Mouse (Mus musculus) monocyte, adult 5-6 weeks (primary cell): ENCODE measurements around the gene Gm17416. TPM values are rescaled to one million over a fixed set of nuclear protein-coding genes. Genes with fewer than 3 reads are reported as not detected.

ENCODE experiments used
- ATAC-seq: fragments of 153-309, 156-312 bp; replicated peaks from 2 replicates; pipeline ENCODE4 v1.8.0; 2017; ENCODE audit warnings: mild to moderate bottlenecking; ENCODE audit not compliant: low TSS enrichment, insufficient number of reproducible peaks, severe bottlenecking, poor library complexity, low FRiP score
- total RNA-seq: library from RNA; stranded (forward); fragments of 200-1000, 200-491, 200-594 nt; gene quantifications from 3 replicates; pipeline ENCODE4 v1.2.3, GENCODE M21; 2017

Gene Gm17416
- total RNA-seq: not detected in 3 replicates

DNA sequence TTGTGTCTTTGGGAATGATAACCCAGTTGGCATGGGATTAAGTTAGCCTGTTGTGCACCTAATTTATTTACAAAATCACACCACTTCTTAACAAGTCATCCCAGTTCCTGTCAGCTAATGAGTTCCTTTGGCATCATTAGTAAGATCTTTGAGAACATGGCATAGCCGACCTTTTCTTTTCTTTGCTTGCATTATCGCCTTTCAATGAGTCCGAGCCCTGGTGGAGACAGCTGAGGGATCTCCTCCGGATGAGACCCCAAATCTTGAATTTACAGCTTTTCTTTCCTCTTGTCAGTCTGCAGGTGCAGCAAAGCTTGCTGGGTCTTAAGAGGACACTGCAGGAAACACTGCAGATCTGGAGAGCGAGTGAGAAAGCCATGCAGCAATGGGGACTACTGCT lies at the start of gene Gm17416:
Gene Gm17416, plus strand, starts transcription at position 301 of the 400 bp plus-strand sequence.
- ATAC-seq: no peak

DNA sequence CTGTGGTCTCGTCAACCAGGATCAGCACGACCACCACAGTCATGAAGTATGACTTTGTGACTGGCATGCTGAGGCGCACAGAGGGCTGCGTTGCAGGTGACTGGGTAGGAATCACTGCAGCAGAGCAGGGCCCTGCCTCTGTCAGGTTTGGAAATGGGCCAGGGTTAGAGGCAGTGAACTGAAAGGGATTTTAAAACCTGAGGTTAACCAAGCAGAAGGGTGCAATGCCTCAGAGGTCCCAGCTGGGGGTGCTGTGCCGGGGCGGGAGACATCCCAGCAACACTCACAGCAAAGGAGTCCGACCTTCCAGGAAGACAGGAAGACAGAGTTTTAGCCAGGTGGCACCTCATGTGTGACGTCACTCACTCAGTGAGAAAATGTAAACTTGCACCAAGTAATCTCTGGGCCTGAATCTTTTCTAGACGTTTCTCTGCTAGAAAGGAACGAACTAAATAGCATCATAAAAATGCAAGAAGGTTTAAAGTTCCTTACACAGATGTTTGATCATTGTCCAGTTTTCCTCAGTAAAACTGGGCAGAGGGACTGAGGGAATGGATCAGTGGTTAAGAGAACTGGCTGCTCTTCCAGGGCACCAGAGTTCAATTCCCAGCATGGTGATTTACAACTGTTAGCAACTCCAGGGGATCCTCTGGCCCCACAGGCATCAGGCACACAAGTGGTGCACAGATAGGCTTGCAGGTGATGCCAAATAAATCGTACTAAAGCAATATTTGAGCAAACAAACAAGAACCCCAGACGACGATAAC lies 29.0 kb upstream of the Gm17416 start, which contains the start of gene Defb29:
Gene Defb29, minus strand, starts transcription at position 155 of the 767 bp plus-strand sequence.
- no peak for ATAC-seq

DNA sequence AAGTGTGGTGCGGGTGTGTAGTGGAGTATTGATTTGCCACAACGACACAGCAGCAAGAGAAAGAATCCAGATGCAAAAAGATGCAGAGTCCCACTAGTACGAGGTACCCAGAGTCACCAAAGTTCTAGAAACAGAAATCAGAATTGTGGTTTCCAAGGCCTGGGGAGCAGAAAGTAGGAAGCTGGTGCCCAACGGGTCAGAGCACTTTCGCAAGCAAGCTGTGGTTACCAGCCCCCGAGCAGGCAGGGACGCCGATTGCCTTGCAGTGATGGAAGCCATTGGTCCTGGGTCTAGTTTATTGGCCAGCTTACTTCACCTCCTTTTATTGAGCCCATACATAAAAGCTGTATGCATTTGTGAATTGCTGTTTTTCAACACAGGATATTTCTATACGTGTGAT lies 27.2 kb upstream of the Gm17416 start:
- ATAC-seq: no peak

DNA sequence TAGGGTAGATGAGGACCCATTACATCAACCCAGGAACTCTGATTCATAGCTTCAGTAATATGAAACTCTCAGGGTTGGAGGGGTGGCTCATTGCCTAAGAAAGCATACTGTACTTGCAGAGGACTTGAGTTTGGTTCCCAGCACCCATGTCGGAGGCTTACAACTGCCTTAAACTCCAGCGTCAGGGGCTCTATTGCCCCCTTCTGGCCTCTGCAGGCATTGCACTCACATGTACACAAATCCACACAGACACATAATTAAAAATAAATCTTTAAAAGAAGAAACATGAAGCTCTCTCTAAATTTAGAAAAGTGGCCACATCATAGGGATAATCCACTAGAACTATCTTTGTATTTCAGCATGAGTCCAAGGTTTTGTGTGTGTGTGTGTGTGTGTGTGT lies 26.2 kb upstream of the Gm17416 start:
- no peak for ATAC-seq

DNA sequence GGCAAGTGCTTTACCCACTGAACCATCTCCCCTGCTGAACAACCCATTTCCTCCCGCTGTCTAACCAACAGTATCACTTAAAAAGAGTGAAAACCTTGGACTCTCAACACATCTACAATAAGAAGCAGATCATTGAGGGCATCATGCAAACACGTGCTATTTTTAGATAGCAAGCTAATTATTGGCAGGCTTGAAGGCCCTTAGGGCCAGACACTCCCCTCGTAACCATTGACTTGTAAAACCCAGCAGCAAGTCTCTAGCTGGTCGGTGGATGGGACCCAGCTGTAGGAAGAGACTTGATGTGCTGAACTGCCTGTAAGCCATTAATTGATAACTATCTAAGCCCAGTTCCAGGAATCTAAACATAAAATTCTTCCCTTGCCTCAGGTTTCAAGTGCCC lies 25.7 kb upstream of the Gm17416 start:
- ATAC-seq: no peak

DNA sequence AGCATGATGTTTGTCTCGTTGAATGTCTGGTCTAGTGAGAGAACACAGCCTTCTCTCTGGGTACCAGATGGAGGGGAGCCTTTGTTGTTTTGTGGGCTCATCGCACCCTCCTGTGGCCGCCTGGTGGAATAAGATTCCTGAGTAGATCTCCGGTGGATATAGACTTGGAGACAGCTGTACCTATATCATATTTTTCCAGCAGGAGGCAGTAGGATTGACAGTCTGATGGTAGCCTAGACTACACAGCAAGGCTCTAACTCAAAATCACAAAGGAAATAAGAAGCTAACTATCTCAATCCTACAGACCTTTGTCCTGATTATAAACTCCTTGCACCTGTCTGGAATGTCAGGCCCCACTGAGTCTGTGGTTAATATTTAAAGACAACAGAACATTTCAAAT lies 24.4 kb upstream of the Gm17416 start:
- no peak for ATAC-seq

DNA sequence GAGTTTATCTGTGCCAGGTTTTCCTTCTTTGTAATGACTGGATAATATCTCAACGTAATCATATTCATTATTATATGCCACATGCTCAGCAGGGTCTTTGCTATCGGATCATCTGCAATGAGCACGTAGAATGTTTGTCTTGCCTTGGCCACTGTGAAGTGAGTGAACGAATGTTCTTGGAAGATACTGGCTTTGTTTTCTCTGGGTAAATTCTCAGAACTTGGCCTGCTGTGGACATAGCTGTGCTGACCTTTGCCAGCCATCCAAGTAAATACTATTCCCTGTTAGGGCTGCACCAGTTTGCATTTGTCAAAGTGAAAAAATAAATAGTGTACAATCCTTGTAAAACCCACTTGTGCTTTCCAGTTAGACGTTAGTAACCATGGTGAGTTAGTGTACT lies 21.0 kb upstream of the Gm17416 start:
- no peak for ATAC-seq

DNA sequence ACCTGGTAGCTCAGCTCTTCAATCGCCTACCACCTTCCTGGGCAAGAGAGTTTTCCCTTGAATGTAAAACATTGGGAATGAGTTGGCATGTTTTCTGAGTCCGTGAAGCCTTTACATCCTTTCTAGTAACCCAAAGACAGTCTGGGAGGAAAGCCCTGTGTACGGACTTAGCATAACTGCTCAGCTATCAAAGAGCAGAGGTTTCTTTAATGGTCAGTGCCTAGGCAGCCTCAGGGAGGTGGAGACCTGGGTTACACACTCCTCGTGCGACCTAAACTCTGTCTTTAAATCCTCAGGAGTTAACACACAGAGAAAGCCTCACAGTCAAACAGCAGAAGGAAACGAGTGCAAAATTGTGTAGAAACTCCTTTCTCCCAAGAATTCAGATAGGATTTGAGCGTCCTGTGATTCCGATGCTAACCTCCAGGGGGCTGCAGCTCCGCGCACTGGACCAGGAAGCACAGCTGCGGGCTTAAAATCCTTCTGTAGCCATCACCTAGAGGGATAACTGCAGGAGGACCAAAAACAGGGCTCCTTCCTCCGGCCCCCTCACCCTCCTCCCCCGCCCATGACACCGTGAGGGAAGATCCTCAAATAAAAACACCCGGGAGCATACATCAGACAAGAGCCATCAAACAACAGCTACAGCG lies 15.2 kb upstream of the Gm17416 start:
- no peak for ATAC-seq

DNA sequence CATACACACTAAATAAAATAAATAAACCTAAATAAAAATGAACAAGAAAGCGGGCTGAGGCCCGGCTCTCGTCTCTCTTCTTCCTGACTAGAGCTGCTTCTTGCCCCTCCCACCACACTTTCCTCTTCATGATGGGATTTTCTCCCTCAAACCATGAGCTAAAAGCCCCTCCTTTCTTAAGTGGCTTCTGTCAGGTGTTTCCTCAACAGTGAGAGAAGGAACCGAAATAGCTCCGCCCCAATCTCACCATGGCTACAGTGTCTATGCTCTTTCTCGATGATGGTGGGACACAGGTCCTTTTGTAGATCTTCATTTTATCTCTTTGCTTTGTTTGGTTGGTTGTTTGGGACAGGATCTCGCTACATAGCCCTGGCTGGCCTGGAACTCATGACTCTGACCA lies 12.5 kb upstream of the Gm17416 start:
- no peak for ATAC-seq

DNA sequence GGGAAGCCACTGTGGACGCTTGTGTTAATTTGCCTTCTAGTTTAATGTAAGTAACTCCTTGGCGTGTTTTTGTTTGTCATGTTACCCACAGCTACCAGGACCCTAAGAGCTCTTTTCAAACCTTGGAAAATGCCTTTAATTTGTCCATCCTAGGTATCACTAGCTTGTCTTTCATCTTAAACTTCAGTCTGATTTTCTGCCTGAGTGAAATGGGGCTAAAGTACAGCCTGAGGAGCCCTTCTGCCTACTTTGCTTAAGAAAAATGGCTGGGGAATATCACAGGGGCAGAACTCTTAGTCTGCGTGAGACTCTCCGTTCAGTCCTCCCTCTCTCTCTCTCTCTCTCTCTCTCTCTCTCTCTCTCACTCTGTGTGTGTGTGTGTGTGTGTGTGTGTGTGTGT lies 743 bp downstream of the Gm17416 start:
- ATAC-seq: no peak

DNA sequence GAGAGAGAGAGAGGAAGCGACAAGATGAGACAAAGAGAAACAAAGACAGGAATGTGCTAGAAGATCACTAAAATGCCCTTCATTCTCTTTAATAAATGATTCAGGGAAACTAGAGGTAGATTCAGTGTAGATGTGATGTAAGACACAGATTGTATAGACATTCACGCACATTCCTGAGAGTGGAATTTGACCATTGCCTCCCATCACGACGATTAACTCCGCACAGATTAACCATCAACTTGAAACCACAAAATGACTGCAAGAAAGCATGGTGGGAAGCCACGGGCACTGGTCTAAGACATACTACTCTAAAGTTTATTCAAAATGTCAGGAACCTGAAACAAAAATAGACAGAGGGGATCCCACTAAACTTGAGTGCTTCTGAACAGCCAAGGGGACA lies 1.2 kb downstream of the Gm17416 start:
- no peak for ATAC-seq

DNA sequence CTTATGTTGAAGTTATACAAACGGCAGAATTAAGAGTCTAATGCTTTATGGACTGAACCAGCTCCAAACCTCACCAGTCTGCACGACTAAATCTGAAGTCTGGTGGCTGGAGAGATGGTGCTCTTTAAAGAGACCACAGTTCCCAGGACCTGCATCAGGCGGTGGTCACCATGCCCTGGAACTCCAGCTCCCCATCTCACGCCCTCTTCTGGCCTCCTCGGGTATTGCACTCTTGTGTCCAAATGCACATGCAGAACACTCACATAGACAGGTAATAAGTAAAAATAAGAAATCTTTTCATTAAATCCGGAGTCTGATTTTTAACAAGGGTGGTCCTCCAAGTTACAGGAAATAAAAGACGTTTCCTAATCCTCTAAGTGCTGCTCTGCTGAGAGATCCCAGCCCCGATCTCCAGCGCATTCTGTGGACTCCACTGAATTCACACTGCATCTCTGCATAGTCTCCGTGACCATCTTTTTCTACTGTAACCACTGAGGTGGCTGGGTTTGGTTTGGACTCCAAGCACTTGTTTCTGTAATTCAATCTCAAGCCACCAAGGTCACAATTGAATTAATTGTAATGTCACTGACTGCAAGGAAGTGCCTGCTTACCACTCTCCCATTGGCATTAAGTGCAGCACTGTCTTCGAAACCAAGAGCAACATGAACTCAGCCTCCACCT lies 3.1 kb downstream of the Gm17416 start, which contains the start of gene Defb21:
Gene Defb21, plus strand, starts transcription at position 631 of the 681 bp plus-strand sequence.
- no peak for ATAC-seq

DNA sequence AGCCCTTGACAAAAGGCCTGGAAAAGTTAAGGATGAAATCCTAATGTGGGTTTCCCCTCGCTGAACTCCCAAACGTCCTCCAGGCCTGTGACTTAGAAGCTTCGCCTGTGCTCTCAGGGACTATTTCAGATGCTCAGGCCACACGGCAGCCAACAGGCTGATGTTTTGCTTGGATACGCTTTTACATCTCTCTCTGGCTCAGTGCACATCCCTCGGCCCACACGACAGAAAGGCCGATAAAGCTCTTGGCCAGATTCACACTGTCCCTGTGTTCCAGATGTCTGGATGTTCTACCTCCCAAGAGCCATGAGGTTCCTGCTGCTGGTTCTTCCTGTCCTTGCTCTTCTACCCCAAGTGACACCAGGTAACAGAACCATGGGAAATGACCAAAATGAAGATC lies 4.3 kb downstream of the Gm17416 start:
- no peak for ATAC-seq

DNA sequence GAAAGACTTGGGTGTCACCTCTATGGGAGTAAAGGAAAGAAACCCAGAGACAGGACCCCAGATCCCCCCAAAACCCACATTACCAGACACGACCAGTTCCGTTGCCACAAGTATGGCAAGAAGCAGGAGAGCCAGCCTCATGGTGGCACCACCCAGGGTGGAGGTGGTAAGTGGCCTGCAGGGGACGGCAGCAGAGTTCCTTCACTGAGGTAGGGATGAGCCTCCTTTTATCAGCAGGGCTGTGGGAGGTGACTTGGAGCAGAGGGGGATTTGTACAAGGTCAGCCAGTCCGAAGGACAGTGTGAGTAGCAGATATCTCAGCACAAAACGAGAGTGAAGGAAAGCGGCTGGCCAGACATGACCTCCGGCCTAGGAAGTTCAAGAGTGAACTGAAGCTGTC lies 11.0 kb downstream of the Gm17416 start, which contains the start of gene Defb19:
Gene Defb19, minus strand, starts transcription at position 206 of the 400 bp plus-strand sequence.
- no peak for ATAC-seq

DNA sequence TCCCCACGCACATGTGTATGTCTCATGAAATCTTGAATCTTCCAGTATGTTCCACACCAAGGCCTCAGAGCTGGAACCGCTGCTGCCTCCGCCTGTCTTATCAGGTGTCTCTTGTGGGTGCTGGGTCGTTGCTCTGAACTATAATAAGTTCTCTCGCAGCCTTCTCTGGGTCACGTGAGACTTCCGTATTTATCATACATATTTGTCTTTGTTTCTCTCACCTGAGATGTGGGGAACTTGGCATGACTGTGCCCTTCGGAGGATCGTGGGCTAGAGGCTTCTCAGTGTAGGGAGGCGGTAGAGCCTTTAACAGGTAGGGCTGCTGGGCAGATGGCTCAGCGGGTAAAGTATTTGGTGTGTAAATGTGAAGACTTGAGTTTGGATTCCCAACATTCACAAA lies 11.5 kb downstream of the Gm17416 start:
- no peak for ATAC-seq

DNA sequence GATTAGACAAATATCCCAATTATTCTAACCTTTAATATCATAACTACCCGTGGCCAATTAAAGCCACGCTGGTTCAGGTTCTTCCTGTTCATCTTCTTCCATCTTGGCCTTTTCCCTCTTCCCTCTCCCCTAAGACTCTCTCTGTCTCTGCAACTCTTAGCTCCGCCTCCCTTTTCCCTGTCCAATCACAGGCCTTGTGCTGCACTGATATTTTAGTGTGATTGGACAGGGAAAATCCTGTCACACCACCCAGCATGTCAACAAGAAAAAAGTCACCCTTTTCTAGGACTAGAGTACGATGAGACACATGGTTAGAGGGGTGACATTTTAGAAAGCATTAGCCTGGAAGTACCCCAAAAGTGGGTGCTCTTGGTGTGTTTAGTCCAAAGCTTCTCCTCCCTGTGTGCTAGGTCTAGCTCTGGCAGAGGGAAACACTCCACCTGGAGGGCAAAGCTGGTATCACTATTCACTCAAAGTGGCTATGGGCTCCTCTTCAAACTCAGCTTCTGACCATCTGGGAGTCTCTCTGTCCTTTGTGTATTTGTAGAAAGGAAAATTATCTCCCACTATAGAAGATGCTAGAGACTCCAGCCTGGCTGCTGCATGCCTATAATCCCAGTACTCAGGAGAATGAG lies 17.9 kb downstream of the Gm17416 start:
- ATAC-seq: no peak

DNA sequence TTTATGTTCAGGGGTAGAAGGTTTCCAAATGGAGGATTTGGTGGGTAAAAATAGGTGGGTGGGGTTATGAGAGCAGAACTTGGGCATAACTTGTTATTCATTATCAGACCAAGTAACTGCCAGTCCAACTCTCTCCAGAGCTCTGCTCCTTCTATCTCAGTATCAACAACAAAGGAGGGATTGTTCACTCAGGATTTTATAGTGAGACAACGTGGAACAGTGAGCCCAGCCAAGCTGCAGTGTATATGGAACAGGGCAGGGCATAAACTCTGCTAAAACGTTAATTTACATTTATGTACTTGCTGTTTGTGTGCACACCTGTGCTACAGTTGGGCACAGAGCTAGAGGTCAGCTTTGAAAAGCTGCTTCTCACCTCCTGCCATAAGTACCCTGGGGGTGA lies 19.3 kb downstream of the Gm17416 start:
- no peak for ATAC-seq

DNA sequence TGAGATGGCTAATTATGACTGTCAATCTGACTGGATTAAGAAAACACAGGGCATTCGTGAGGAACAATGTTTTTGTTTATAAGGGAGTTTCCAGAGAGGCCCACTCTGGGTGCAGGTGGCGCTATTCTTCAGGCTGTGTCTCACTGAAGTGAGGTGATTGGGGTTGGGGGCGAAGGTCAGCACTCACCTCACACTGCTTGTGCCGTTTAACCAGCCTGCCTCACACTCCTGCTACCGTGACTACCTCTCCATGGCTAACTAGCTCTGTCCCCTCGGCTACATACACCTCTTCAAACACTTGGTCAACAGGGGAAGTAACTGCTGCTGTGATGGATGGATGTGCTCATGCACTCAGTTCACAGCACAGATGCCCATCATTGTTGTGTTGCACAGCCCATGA lies 19.9 kb downstream of the Gm17416 start:
- ATAC-seq: no peak

DNA sequence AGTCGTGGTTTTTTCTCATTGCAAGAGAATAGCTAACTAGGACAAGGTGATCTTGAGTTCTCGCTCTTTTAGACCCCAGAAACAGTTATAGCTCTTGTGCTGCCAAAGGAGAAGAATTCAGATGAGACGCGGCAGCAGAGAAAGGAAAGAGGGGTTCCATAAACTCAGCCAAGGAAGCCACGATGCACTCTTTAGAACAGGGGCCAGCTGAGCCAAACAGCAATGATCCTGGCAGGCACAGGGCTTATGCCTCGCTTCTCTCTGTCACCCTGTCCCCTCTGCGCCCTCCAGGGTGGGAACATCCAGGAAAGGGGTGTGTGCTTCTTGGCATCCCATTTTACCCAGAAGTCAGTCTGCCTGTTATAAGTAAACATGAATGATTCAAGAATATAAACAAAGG lies 30.2 kb downstream of the Gm17416 start, which contains the start of gene Defb45:
Gene Defb45, minus strand, starts transcription at position 101 of the 400 bp plus-strand sequence.
- ATAC-seq: no peak
